Mouse (Mus musculus): ENCODE measurements around the gene Dph2.

The Dph2 gene

DNA sequence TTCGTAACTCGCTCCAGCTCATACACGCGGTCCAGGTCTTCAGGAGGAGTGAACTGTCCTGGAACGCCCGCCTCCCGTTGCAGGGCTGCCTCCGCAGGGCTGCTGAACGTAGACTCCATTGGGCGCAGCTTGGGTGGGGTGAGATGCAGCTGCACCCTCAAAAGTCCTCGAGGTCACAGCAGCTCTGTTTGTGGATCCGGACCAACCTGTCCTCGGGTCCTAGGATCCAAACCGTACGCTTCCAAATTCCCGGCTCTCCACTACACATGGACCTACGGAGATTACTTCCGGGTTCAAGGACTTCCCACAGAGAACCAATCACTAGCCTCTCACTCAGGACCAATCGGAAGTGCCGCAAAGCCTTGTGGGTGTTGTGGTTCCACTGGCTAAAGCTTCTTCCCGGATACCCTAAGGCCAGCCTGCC lies at the start of gene Dph2:
TSS of gene Dph2 (minus strand) at position 295 of the 424 bp plus-strand sequence.
- DNase-seq (ENCODE audit: low spot score) = peak; percentile 86

DNA sequence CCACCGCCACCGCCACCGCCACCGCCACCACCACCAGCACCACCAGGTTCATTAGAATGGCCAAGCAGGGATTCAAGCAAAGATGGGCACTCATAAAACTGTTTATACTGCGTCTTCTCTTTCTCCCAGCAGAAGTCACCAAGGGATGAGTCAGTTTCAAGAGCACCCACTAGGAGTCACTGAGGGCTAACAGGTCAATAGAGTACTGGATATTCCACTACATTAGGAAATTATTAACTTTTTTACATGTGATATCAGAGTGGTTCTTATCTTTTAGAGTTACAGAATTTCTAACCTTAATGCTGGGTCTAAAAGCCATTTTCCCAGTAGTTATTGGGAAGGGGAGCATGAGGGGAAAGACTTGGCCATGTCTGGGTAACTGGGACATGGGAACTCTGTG lies 45.1 kb upstream of the Dph2 start:
- DNase-seq (ENCODE audit: low spot score) = no peak

DNA sequence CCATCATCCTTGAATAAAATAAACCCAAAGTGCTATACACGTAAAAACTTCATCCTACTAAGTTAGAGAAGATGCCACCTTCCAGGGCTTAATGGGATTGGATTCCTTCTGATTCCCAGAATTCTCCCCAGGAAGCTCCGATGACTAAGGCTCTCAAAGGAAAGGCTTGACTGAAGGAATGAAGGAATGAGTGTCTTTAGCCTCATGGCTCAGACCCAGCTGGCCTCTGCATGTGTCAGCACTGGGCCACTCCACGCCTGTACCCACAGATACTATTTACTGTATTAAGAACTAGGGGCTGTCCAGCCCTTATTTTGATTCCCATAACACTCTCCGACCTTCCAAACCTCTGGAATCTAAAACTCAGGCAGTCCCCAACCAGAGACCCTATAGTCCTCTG lies 42.2 kb upstream of the Dph2 start:
- DNase-seq (ENCODE audit: low spot score) = no peak

DNA sequence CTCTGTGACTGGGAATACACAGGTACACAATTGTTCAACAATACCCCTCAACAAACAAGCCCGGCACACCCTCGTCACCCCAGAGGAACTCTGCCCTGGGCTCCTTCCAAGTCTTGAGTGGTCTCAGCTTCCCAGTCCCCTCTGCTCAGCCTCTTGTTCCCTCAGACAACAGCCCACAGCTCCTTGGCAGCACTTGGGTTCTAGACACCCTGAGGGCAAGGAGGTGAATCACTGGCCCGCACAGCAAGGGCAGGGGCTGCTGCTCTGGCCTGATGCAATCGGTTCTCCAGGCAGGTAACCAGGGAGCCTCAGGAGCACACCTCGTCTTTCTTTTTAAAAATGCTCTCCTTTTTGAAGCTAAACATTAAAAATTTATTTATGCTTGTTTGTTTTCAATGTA lies 41.4 kb upstream of the Dph2 start:
- no peak for DNase-seq (ENCODE audit: low spot score)

- peak; percentile 59 for DNase-seq (ENCODE audit: low spot score)
Observed at GRCm38 (mm10) chr4:117929391-117929881, 37.6 kb upstream of the Dph2 start, which contains the start of gene Artn. Gene Artn (minus strand): TSS chr4:117929763.

DNA sequence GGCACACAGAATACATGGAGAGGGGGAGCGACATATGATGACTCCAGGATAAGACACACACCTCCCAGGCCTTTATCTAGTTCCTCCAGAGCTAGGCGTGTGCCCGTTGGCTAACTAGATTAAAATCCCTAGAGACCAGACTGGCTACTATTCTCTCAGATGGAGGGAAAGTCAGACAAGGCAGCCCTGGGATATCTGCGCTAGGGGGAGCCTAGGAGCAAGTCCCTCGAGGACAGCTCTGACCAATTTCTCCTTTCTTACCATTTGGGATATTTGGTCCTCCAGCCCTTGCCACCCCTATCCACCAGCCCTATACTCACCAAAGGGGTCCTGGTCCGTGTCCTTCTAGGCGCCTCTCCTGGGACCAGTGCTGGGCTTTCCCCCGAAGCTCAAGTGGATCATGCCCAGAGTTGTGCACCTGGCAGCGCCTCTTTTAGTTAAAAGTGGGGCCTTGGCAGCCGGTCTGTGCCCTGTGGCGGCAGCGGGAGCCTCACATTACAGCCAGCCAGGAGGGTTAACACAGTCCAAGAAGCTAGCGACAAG lies 36.9 kb upstream of the Dph2 start:
- DNase-seq (ENCODE audit: low spot score) = peak; percentile 77

DNA sequence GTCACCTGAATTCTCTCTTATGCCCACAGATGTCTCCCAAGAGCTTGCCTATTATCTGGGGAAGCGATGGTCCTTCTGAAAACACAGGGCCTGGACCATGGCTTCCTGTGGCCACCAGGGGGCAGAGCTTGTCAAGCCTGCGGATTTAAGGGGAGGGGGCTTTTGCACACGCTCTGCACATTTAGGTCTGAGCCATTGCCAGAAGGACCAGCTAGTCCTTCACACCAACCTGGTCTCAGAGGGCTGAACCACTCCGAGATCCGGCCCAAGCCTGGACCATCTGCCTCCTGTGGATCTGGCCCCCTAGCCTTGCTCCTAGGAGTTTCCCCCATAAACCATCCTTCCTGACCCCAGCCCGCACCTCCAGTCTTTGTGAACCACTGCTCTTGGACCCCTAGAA lies 36.4 kb upstream of the Dph2 start:
- DNase-seq (ENCODE audit: low spot score) = peak; percentile 69

DNA sequence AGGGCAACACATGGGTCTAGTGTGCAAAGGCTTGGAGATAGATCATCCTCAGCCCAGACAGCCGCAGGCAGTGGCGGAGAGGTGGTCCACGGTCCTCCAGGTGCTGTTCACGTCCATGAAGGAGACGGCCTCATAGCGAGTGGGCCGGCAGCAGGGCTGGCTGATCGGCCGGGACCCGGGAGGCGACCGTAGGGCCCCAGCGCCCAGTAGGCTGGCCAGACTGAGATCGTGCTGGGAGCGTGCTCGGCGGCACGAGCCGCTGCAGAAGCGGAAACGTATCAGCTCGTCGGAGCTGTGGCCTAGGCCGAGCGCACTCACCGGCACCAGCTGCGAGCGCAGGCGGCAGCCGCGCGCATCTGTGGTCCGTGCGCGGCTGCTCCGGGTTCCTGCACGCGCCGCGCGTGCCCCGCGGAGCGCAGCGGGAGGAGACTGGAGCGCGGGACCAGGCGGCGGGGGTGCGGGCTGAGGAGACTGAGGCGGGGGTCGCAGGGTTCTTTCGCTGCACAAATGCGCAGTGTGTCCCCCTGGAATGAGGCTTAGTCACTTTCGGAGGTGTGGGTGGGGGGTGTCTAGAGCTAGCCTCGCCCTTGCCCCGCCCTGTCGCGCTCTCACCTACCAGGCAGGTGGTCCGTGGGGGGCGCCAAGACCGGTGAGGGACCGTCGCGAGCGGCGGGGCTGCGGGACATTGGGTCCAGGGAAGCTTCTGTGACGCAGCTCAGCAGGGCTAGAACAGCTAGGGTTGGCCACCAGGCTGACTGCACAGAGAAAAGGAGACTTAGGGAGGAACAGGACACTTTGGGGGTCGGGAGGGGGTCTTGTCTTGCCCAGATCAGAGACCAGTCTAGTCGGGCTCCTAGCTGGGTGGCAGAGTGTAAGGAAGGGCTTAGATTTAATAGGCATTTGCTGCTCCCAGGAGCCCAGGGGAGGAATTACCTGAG lies 35.0 kb upstream of the Dph2 start:
- peak; percentile 67 for DNase-seq (ENCODE audit: low spot score)

DNA sequence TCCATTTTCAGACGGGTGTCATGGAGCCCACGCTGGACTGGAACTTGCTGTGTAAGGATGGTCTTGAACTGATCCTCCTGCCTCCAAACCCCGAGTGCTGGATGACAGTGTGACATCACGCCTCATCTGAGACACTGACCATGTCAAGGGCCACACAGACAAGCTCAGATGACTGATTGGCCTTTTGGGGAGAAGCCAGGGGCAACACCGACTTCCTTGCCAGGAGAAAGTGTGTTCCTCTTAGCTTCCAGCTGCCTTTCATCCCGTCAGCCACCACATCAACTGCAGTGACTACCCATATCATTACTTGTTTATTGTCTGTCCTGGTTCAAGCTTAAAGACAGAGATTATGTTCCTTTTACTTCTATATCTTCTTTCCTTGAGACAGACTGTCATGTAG lies 33.1 kb upstream of the Dph2 start:
- no peak for DNase-seq (ENCODE audit: low spot score)

- DNase-seq (ENCODE audit: low spot score) = no peak
Observed at GRCm38 (mm10) chr4:117923450-117923849, 31.6 kb upstream of the Dph2 start.

DNA sequence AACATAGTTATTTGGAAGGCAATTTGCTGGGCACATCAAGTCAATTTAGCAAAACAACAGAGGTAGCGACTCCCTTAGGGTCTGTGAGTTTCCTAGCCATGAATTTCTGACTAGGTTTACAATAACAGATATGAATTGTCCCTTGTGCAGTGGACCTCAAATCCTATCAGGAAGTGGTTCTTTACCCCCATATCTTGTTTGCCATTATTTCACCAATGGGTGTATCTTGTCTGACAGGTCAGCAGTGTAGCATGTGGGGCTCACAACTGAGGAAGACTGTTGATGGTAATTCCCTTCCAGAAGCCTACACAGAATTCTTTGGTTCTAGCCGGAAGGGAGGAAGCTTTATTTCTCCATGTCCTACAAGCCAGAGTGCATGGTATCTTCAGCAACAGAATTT lies 29.5 kb upstream of the Dph2 start:
- no peak for DNase-seq (ENCODE audit: low spot score)

DNA sequence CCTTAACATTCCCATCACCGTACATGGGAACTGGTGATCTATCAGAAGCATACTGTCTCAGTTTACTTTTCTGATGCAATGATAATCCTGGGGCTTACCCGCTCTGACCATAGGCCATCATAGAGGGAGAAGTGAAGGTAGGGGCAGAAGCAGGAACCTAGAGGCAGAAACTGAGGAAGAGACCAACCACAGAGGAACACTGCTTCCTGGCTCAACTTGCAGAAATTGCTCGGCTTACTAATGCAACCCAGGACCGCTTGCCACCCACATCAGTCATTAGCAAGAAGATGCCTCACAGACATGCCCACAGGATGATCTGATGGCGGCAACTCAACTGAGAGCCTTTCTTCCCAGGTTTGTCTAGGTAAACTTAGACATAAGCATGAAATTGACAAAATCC lies 26.9 kb upstream of the Dph2 start:
- no peak for DNase-seq (ENCODE audit: low spot score)

DNA sequence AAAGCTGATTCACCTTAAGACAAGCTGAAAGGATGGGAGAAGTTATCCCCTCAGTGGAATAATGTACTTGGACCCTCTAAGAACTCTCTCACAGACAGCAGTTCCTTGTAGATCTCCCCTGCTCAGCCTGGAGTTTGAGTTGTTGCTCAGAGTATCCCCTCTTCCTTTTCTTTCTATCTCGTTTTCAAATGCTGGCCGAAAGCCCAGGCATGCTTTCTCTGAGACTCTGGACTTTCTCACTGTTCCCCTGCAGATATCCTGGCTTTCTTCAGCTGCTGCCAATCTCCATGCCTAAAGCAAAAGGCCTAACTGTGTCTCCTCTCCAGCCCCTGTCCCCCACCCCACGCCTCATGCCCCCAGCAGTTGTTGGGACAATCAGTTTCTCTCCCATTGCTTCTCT lies 26.4 kb upstream of the Dph2 start:
- DNase-seq (ENCODE audit: low spot score) = no peak

GRCm38 (mm10) chr4:117917847-117918246 lies 26.0 kb upstream of the Dph2 start:
- no peak for DNase-seq (ENCODE audit: low spot score)

DNA sequence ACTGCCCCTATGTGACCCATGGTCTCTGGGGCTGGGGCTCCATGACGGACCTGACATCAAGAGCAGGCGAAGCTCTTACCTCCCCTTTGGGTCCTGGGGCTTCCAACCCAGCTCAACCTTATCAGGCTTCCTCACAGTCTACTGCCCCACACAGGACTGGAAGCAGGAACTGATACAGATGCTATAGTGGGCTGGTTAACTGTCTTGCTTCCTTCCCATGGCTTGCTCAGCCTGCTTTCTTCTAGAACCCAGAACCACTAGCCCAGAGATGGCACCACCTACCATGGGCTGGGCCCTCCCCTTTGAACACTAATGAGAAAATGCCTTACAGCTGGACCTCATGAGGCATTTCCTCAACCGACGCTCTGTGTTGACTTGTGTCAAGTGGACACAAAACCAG lies 25.6 kb upstream of the Dph2 start:
- DNase-seq (ENCODE audit: low spot score) = no peak

GRCm38 (mm10) chr4:117916386-117916785 lies 24.6 kb upstream of the Dph2 start:
- no peak for DNase-seq (ENCODE audit: low spot score)

GRCm38 (mm10) chr4:117915489-117916105 lies 23.8 kb upstream of the Dph2 start:
- no peak for DNase-seq (ENCODE audit: low spot score)

DNA sequence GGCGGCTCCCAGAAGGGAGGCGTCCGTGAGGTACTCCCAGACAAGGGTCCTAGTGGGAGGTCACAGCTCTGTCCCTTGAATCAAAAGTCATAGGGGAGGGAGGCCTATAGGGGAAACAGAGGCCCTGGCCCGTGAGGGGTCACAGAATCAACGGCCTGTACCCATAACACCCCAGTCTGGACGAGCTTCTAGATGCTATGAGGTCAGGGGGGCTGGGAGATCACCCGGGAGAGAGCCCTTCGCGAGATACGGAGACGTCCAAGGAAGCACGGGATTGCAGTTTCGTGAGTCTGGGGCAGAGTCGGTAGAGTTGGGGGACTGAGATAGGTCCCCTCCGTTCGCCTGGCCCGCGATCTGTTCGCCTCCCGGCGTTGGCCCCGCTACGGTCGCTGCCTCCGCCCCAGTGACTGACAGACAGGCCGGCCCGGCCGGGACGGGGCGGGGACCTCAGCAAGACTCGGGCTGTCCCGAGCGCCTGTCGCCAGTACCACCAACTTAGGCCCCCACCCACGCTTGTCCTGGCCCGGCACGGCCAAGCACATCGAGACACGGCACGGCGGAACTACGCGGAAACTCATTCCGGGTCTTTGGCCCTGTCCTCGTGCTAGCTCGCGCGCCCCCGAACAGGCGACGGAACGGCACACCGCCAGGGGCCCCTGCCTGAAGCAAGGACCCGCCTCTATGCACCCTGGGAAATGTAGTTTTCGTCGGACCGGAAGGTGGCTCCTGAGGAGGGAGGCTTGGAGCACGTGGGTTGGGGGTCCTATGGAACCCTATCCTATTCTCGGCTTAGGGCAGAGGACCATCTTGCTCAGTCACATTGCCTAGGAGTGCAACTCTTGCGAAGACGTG lies 23.0 kb upstream of the Dph2 start, which contains the start of gene Ipo13:
TSS of gene Ipo13 (minus strand) at position 409 of the 852 bp plus-strand sequence.
- DNase-seq (ENCODE audit: low spot score) = peak; percentile 93

DNA sequence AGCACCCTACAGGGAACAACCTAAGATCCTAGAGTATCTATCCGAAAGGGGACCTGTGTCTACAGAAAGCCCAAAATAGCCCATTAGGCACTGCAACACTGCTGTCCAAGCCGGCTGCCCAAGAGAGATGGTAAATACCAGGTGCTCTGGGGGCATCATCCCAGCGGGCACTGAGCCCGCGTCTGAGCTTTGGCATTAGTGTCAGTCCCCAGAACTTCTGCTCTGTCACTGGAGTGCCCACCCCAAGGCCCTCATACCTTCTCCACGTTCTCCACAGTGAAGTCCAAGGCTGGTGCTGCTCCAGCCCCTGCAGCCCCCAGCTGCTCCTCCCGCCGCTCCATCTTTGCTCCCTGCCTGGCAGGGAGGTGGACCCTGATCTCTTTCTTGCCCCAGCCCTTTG lies 22.2 kb upstream of the Dph2 start:
- DNase-seq (ENCODE audit: low spot score) = no peak

DNA sequence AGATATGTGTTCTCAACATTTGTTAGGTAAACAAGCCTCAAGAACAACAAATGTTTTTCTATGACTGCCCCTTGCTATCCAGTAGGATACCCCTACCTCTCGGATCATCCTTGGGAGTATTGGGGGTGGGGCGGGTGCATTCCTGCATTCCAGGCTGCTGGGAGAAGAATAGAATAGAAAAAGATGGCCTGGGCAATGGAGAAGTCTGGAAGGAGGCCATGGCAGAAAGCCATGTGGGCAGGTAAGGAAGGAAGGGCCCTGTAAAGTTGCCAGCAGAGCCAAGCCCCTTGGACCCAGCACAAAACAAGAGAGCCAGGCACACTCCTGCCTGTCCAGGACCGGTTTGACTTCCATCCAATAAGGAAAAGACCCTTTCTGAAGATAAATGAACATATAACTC lies 21.6 kb upstream of the Dph2 start:
- peak; percentile 56 for DNase-seq (ENCODE audit: low spot score)

- no peak for DNase-seq (ENCODE audit: low spot score)
Observed at GRCm38 (mm10) chr4:117912685-117913273, 20.9 kb upstream of the Dph2 start.
